Comparison of ENCODE assay signal across 8 mouse cellular contexts in genomic region chr19:6302522-6302921, GRCm38 (mm10). TPM values are rescaled to one million over a fixed set of nuclear protein-coding genes. Genes with fewer than 3 reads are reported as not detected.
DNase-seq lines count a peak whose midpoint lies in the region; ATAC-seq and TF ChIP-seq lines count a peak whose summit lies in the region.

No protein-coding gene starts in this region.

- DNase-seq in embryo, embryonic 10 days (ENCODE audit: low spot score) = peak; percentile 42
- no peak for DNase-seq in embryo, embryonic 10.5 days (ENCODE audit: low spot score)
- peak; percentile 26 for DNase-seq in 416B (ENCODE audit: low read depth)
- DNase-seq in cerebellum, postnatal 36 days = peak; percentile 89 to 91
- DNase-seq in hindbrain, postnatal 0 days (ENCODE audit: low spot score) = peak; percentile 70
- peak; percentile 44 for DNase-seq in right cerebral cortex, postnatal 14 days
- DNase-seq in midbrain, embryonic 14.5 days = no peak

- H3K4me1 ChIP-seq in hindbrain, postnatal 0 days (ENCODE audit: insufficient read depth, low read length) = peaks cover 7% of the 10 kb centered on the region; the same call in 1 of the 2 replicates
- no peaks in the 10 kb centered on the region for H3K4me1 ChIP-seq in midbrain, embryonic 14.5 days (ENCODE audit: control insufficient read depth, insufficient read depth, low read length)

- peaks cover 22% of the 10 kb centered on the region for H3K36me3 ChIP-seq in hindbrain, postnatal 0 days (ENCODE audit: insufficient read depth, low read length)
- peaks cover 31% of the 10 kb centered on the region for H3K36me3 ChIP-seq in midbrain, embryonic 14.5 days (ENCODE audit: control insufficient read depth, insufficient read depth, low read length)

- WGBS in hindbrain, postnatal 0 days = 33% methylated on average over 4 of the region's 4 CpGs
- WGBS in midbrain, embryonic 14.5 days = 53% methylated on average over 4 of the region's 4 CpGs

- no peak overlapping the region for H3K4me3 ChIP-seq in hindbrain, postnatal 0 days (ENCODE audit: low read length)
- H3K4me3 ChIP-seq in midbrain, embryonic 14.5 days (replicated peaks; ENCODE audit: low read depth, low read length) = no peak overlapping the region

- no peak overlapping the region for H3K4me2 ChIP-seq in hindbrain, postnatal 0 days (ENCODE audit: low read depth, low read length)
- H3K4me2 ChIP-seq in midbrain, embryonic 14.5 days (ENCODE audit: low read length) = no peak overlapping the region

- no peak overlapping the region for H3K9ac ChIP-seq in hindbrain, postnatal 0 days (replicated peaks; ENCODE audit: low read length)
- H3K9ac ChIP-seq in midbrain, embryonic 14.5 days (replicated peaks; ENCODE audit: low read length) = no peak overlapping the region

- TF ChIP-seq CTCF in hindbrain, postnatal 0 days (IDR thresholded peaks at IDR 0.05; ENCODE audit: low read depth) = no peak

- peak overlapping the region; percentile 68 for H3K27ac ChIP-seq in hindbrain, postnatal 0 days
- no peak overlapping the region for H3K27ac ChIP-seq in midbrain, embryonic 14.5 days (replicated peaks; ENCODE audit: low read depth, low read length)

- peak; percentile 33 for ATAC-seq in hindbrain, postnatal 0 days
- no peak for ATAC-seq in activated CD4-positive, CD25-positive, alpha-beta regulatory T cell, adult 4 months
- no peak for ATAC-seq in midbrain, embryonic 14.5 days (ENCODE audit: low FRiP score, low TSS enrichment)

- H3K27me3 ChIP-seq in hindbrain, postnatal 0 days (ENCODE audit: insufficient read depth, low read length) = no peaks in the 10 kb centered on the region
- no peaks in the 10 kb centered on the region for H3K27me3 ChIP-seq in midbrain, embryonic 14.5 days (ENCODE audit: control insufficient read depth, insufficient read depth, low read length)

- H3K9me3 ChIP-seq in hindbrain, postnatal 0 days (ENCODE audit: low read length) = no peaks in the 10 kb centered on the region
- H3K9me3 ChIP-seq in midbrain, embryonic 14.5 days (ENCODE audit: control insufficient read depth, low read length) = no peaks in the 10 kb centered on the region

RNA-seq across cellular contexts. Expression of gene Cdc42bpg, which starts 3.7 kb away (rescaled TPM):
- 3.1 and 6.0 TPM in 2 replicates for total RNA-seq in hindbrain, postnatal 0 days (2014; rRNA removed)
- 0.29 and 0.33 TPM in 2 replicates for polyA plus RNA-seq in hindbrain, postnatal 0 days (2015; fragmentation: Nextera tagmentation; extraction: Ambion mirVana)
- polyA plus RNA-seq in activated CD4-positive, CD25-positive, alpha-beta regulatory T cell, adult 4 months (2017; shearing (Covaris generic)) = under 1 TPM; 0.11 to 0.17 TPM
- polyA plus RNA-seq in midbrain, embryonic 14.5 days (2014; fragmentation: Nextera tagmentation; extraction: Ambion mirVana) = 0.43 and 1.3 TPM in 2 replicates

RNA-seq across cellular contexts. Expression of gene Ehd1, which starts 26.0 kb away (rescaled TPM):
- 127 and 135 TPM in 2 replicates for total RNA-seq in hindbrain, postnatal 0 days (2014; rRNA removed)
- polyA plus RNA-seq in hindbrain, postnatal 0 days (2015; fragmentation: Nextera tagmentation; extraction: Ambion mirVana) = 76.5 and 77.5 TPM in 2 replicates
- 10 to 100 TPM; 11.0 to 15.2 TPM for polyA plus RNA-seq in activated CD4-positive, CD25-positive, alpha-beta regulatory T cell, adult 4 months (2017; shearing (Covaris generic))
- 75.0 and 80.1 TPM in 2 replicates for polyA plus RNA-seq in midbrain, embryonic 14.5 days (2014; fragmentation: Nextera tagmentation; extraction: Ambion mirVana)

RNA-seq across cellular contexts. Expression of gene Men1, which starts 32.3 kb away (rescaled TPM):
- total RNA-seq in hindbrain, postnatal 0 days (2014; rRNA removed) = 69.6 and 93.4 TPM in 2 replicates
- polyA plus RNA-seq in hindbrain, postnatal 0 days (2015; fragmentation: Nextera tagmentation; extraction: Ambion mirVana) = 57.8 and 59.5 TPM in 2 replicates
- 10 to 100 TPM; 13.9 to 19.1 TPM for polyA plus RNA-seq in activated CD4-positive, CD25-positive, alpha-beta regulatory T cell, adult 4 months (2017; shearing (Covaris generic))
- 54.8 and 55.4 TPM in 2 replicates for polyA plus RNA-seq in midbrain, embryonic 14.5 days (2014; fragmentation: Nextera tagmentation; extraction: Ambion mirVana)

RNA-seq across cellular contexts. Expression of gene Map4k2, which starts 38.4 kb away (rescaled TPM):
- 102 TPM in 2 replicates for total RNA-seq in hindbrain, postnatal 0 days (2014; rRNA removed)
- polyA plus RNA-seq in hindbrain, postnatal 0 days (2015; fragmentation: Nextera tagmentation; extraction: Ambion mirVana) = 18.6 and 21.4 TPM in 2 replicates
- 100 to 1,000 TPM in 1 of 2 experiments, 10 to 100 TPM in 1; 82.0 to 116 TPM for polyA plus RNA-seq in activated CD4-positive, CD25-positive, alpha-beta regulatory T cell, adult 4 months (2017; shearing (Covaris generic))
- 14.3 and 18.8 TPM in 2 replicates for polyA plus RNA-seq in midbrain, embryonic 14.5 days (2014; fragmentation: Nextera tagmentation; extraction: Ambion mirVana)

Comparison
In these comparisons a context has a peak if more than half of its experiments do, and no peak if none do; other contexts are left out.
1. DNase-seq: peak in embryo, embryonic 10 days (single experiment), 416B (single experiment), cerebellum, postnatal 36 days (2 of 2), hindbrain, postnatal 0 days (single experiment) and right cerebral cortex, postnatal 14 days (single experiment); none in embryo, embryonic 10.5 days (single experiment) and midbrain, embryonic 14.5 days (single experiment).